Mouse (Mus musculus) small intestine, adult 2 months (tissue): ENCODE results near the gene Iqcf6.

ENCODE experiments used
- CTCF ChIP-seq: fragments of 200-500 bp; IDR thresholded peaks from 2 replicates; pipeline ENCODE4 v1.5.1; 2012; ENCODE audit warnings: low read depth, mild to moderate bottlenecking, control low read depth, inconsistent platforms, low read length, moderate library complexity, mixed read lengths; ENCODE audit not compliant: insufficient replicate concordance, insufficient read length; ENCODE audit errors: extremely low read depth
- POLR2A ChIP-seq: fragments of 200-500 bp; IDR thresholded peaks from 2 replicates; pipeline ENCODE4 v1.6.1; 2012; ENCODE audit warnings: low read depth, mild to moderate bottlenecking, control low read depth, inconsistent platforms, low read length, moderate library complexity

GRCm38 (mm10) chr9:106613951-106614350, 12.4 kb upstream of the Iqcf6 start:
- TF ChIP-seq CTCF (no peak), POLR2A (no peak)
